Mouse (Mus musculus): ENCODE data around the gene Sema3c. TPM values are rescaled to one million over a fixed set of nuclear protein-coding genes. Genes with fewer than 3 reads are reported as not detected.

The Sema3c gene
- polyA plus RNA-seq, 1 experiment from 2014 or later: 18.6 TPM

- no peak for ATAC-seq (ENCODE audit: low FRiP score)
- H3K4me2 ChIP-seq (replicated peaks): no peak overlapping the region
- no peak overlapping the region for H3K27ac ChIP-seq
- no peak overlapping the region for H3K9ac ChIP-seq
- no peaks in the 10 kb centered on the region for H3K9me3 ChIP-seq (replicated peaks)
- H3K36me3 ChIP-seq: no peaks in the 10 kb centered on the region
- no peak overlapping the region for H3K4me3 ChIP-seq
- H3K4me1 ChIP-seq: no peaks in the 10 kb centered on the region
- no peaks in the 10 kb centered on the region for H3K27me3 ChIP-seq
Observed at GRCm38 (mm10) chr5:17746520-17746919, 172.4 kb downstream of the Sema3c start.

DNA sequence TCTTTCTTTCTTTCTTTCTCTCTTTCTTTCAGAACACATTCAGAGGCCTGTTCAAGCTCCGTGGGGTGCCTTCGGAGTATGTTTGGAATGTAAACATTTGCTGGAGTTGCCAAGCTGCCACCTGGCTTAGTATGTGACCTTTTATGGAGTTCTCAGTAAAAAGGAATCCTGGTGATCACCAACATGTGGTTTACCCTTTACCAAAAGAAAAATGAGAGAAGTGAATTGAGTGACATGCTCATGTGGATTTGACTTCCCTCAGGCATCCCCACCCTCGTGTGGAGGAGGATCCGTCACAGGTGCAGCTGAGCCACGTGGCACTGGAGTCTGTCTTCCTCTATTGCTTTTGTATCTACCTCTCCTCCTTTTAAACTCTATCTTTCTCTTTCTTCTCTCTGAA, 173.1 kb downstream of the Sema3c start:
- Histone ChIP-seq H3K9ac (no peak overlapping the region), H3K9me3 (replicated peaks) (no peaks in the 10 kb centered on the region), H3K4me3 (no peak overlapping the region), H3K27ac (no peak overlapping the region), H3K27me3 (no peaks in the 10 kb centered on the region), H3K4me1 (no peaks in the 10 kb centered on the region), H3K4me2 (replicated peaks) (no peak overlapping the region), H3K36me3 (no peaks in the 10 kb centered on the region)
- no peak for ATAC-seq (ENCODE audit: low FRiP score)
- WGBS: 29% methylated on average over 5 of the region's 5 CpGs

GRCm38 (mm10) chr5:17748293-17748692, 174.2 kb downstream of the Sema3c start:
- Histone ChIP-seq H3K27me3 (no peaks in the 10 kb centered on the region), H3K4me3 (no peak overlapping the region), H3K27ac (no peak overlapping the region), H3K9ac (no peak overlapping the region), H3K36me3 (no peaks in the 10 kb centered on the region), H3K9me3 (replicated peaks) (no peaks in the 10 kb centered on the region), H3K4me2 (replicated peaks) (no peak overlapping the region), H3K4me1 (no peaks in the 10 kb centered on the region)
- ATAC-seq (ENCODE audit: low FRiP score): no peak
- 70% methylated on average over 3 of the region's 3 CpGs for WGBS

- Histone ChIP-seq H3K9ac (no peak overlapping the region), H3K27ac (no peak overlapping the region), H3K36me3 (no peaks in the 10 kb centered on the region), H3K27me3 (no peaks in the 10 kb centered on the region), H3K9me3 (replicated peaks) (no peaks in the 10 kb centered on the region), H3K4me2 (replicated peaks) (no peak overlapping the region), H3K4me3 (no peak overlapping the region), H3K4me1 (no peaks in the 10 kb centered on the region)
- ATAC-seq (ENCODE audit: low FRiP score): no peak
- WGBS: 87% methylated on average over 7 of the region's 7 CpGs
Observed at GRCm38 (mm10) chr5:17753471-17754005, 179.5 kb downstream of the Sema3c start.

DNA sequence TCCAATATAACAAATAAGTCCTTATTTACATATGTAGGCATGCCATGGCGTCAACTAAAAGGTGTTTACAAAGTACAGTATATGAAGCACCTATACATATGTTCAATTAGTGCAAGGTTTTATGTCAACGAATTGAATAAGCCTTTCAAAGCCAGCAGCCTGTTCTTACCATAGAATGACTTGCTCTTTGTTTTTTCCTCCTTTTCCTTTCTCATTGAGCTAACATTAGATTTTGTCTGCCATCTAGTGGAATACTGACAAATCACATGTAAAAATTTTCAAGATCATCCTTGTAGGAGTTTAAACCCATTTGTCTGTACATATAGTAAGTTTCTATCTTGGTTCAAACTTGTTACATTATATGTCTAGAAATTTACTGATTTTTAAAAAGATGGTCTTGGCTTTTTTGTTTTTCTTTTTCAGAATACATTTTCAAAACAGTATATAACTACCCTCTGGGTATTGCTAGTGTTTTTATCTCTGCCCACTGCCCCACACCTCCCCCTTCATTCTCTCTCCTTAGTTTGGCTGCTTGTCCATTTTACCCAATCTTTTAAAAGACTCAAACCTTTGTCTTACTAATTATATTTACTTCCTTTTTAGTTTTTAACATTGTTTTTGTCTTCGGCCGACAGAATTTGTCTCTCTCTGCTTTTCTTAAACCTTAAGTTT, 192.1 kb downstream of the Sema3c start:
- peak; percentile 71 for ATAC-seq (ENCODE audit: low FRiP score)
- no peaks in the 10 kb centered on the region for H3K27me3 ChIP-seq
- no peaks in the 10 kb centered on the region for H3K36me3 ChIP-seq
- WGBS: 67% methylated on average over 4 of the region's 4 CpGs
- no peak overlapping the region for H3K27ac ChIP-seq
- no peak overlapping the region for H3K9ac ChIP-seq
- H3K4me2 ChIP-seq (replicated peaks): no peak overlapping the region
- no peak overlapping the region for H3K4me3 ChIP-seq
- no peaks in the 10 kb centered on the region for H3K4me1 ChIP-seq
- H3K9me3 ChIP-seq (replicated peaks): no peaks in the 10 kb centered on the region

- no peaks in the 10 kb centered on the region for H3K36me3 ChIP-seq
- H3K4me2 ChIP-seq (replicated peaks): no peak overlapping the region
- H3K9me3 ChIP-seq (replicated peaks): no peaks in the 10 kb centered on the region
- no peak overlapping the region for H3K9ac ChIP-seq
- no peak overlapping the region for H3K4me3 ChIP-seq
- no peaks in the 10 kb centered on the region for H3K4me1 ChIP-seq
- 89% methylated on average over 2 of the region's 2 CpGs for WGBS
- no peak for ATAC-seq (ENCODE audit: low FRiP score)
- no peaks in the 10 kb centered on the region for H3K27me3 ChIP-seq
- H3K27ac ChIP-seq: no peak overlapping the region
Observed at GRCm38 (mm10) chr5:17770328-17770727, 196.2 kb downstream of the Sema3c start.

GRCm38 (mm10) chr5:17776571-17776970, 202.5 kb downstream of the Sema3c start:
- H3K4me1 ChIP-seq: no peaks in the 10 kb centered on the region
- WGBS: 91% methylated on average over 6 of the region's 6 CpGs
- H3K27ac ChIP-seq: no peak overlapping the region
- no peak overlapping the region for H3K9ac ChIP-seq
- no peaks in the 10 kb centered on the region for H3K27me3 ChIP-seq
- no peak overlapping the region for H3K4me3 ChIP-seq
- H3K4me2 ChIP-seq (replicated peaks): no peak overlapping the region
- no peak for ATAC-seq (ENCODE audit: low FRiP score)
- no peaks in the 10 kb centered on the region for H3K36me3 ChIP-seq
- H3K9me3 ChIP-seq (replicated peaks): no peaks in the 10 kb centered on the region

Other genes starting within 250 kb of the Sema3c start
- gene Speer4f2, start 201.1 kb upstream of the Sema3c start, polyA plus RNA-seq (2016; fragmentation: Nextera tagmentation; extraction: Ambion mirVana): not detected in 2 replicates
- not detected in 2 replicates for gene Speer4f1, start 98.2 kb upstream of the Sema3c start, polyA plus RNA-seq (2016; fragmentation: Nextera tagmentation; extraction: Ambion mirVana)